Mouse (Mus musculus) thymus, adult 2 months (tissue): Measurements from ENCODE around the gene Tekt5. TPM values are rescaled to one million over a fixed set of nuclear protein-coding genes. Genes with fewer than 3 reads are reported as not detected.
A peak's percentile ranks its signal among the peaks of the same experiment; 100 is the strongest.

Experiments
- DNase-seq: peaks from one replicate; pipeline ENCODE4 v3.0.0; 2021
- H3K27ac ChIP-seq: fragments of 200-500 bp; 2 replicates; pipeline ENCODE4 v1.5.1; 2012; ENCODE audit warnings: low read length, control low read depth; ENCODE audit not compliant: control insufficient read depth, insufficient read depth
- H3K27me3 ChIP-seq: fragments of 200-500 bp; 2 replicates; pipeline ENCODE4 v1.6.1; 2012; ENCODE audit warnings: mild to moderate bottlenecking, low read length, moderate library complexity, mixed read lengths; ENCODE audit not compliant: control insufficient read depth, insufficient read depth
- H3K36me3 ChIP-seq: fragments of 200-500 bp; 2 replicates; pipeline ENCODE4 v1.6.1; 2012; ENCODE audit warnings: mild to moderate bottlenecking, low read length, moderate library complexity; ENCODE audit not compliant: control insufficient read depth, insufficient read depth
- H3K4me1 ChIP-seq: fragments of 200-500 bp; replicated peaks from 2 replicates; pipeline ENCODE4 v1.6.1; 2012; ENCODE audit warnings: low read length; ENCODE audit not compliant: control insufficient read depth, insufficient read depth
- H3K4me3 ChIP-seq: fragments of 200-500 bp; 2 replicates; pipeline ENCODE4 v1.5.1; 2012; ENCODE audit warnings: mild to moderate bottlenecking, low read length, control low read depth, moderate library complexity; ENCODE audit not compliant: control insufficient read depth, insufficient read depth
- CTCF ChIP-seq: fragments of 200-500 bp; IDR thresholded peaks from 2 replicates; pipeline ENCODE4 v1.5.1; 2012; ENCODE audit warnings: mild to moderate bottlenecking, control low read depth, low read length, moderate library complexity, borderline replicate concordance; ENCODE audit not compliant: control insufficient read depth, poor library complexity, insufficient read depth; ENCODE audit errors: extremely low read depth
- POLR2A ChIP-seq: fragments of 200-500 bp; IDR thresholded peaks from 2 replicates; pipeline ENCODE4 v1.6.1; 2012; ENCODE audit warnings: mild to moderate bottlenecking, low read length, control low read depth, moderate library complexity; ENCODE audit not compliant: control insufficient read depth, poor library complexity, insufficient read depth; ENCODE audit errors: extremely low read depth
- WGBS: fragments of 180-500 bp; shearing (Covaris S2); methylation state at CpG from one replicate; pipeline ENCODE4 v1.1.7; 2018; 5-methylcytosine and 5-hydroxymethylcytosine counted together
- polyA plus RNA-seq: library from polyadenylated mRNA; depleted of rRNA; stranded (reverse); fragments of >200 nt; gene quantifications from 2 replicates; pipeline ENCODE4 v1.2.3, GENCODE M21; 2012

Tekt5 gene
- polyA plus RNA-seq, 1 experiment, result 1.7 TPM

DNA sequence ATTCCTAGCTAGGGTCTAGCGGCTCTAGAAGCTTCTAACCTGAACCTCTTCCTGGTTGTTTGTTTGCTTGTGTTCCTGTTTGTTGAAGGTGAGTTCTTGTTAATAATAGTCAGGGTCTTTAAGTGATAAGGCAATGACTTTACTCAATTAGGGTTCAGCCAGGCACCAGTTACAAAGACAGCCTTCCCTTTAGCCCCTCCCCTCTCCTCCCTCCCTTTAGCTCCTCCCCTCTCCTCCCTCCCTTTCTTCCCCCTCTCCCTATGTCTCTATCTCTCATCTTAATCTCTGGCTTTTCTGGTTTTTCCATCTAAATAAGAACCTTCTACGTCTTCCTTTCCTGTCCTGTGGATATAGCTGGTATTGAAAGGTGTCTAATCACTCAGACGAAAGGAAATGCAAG lies 10.7 kb downstream of the Tekt5 start:
- TF ChIP-seq POLR2A (no peak), CTCF (no peak)
- no peak overlapping the region for H3K4me3 ChIP-seq
- no peaks in the 10 kb centered on the region for H3K27me3 ChIP-seq
- peaks cover 7% of the 10 kb centered on the region for H3K4me1 ChIP-seq
- WGBS, result 68% methylated on average over 3 of the region's 3 CpGs
- DNase-seq, result no peak
- H3K36me3 ChIP-seq, result no peaks in the 10 kb centered on the region
- H3K27ac ChIP-seq, result no peak overlapping the region; the same call in 1 of the 2 replicates

- H3K27me3 ChIP-seq, result no peaks in the 10 kb centered on the region
- H3K4me3 ChIP-seq, result peak overlapping the region; percentile 55
- peak; percentile 43 for DNase-seq
- peaks cover 7% of the 10 kb centered on the region for H3K4me1 ChIP-seq
- TF ChIP-seq CTCF (no peak), POLR2A (no peak)
- peak overlapping the region; percentile 78 for H3K27ac ChIP-seq
- H3K36me3 ChIP-seq, result no peaks in the 10 kb centered on the region
- WGBS, result 35% methylated on average over 8 of the region's 8 CpGs
These were observed 11.2 kb downstream of the Tekt5 start for GRCm38 (mm10) chr16:10384060-10384497.

GRCm38 (mm10) chr16:10379531-10379930 lies 15.8 kb downstream of the Tekt5 start:
- no peak for TF ChIP-seq POLR2A
- TF ChIP-seq CTCF, result no peak
- Histone ChIP-seq H3K36me3 (no peaks in the 10 kb centered on the region), H3K4me1 (peaks cover 3% of the 10 kb centered on the region), H3K4me3 (no peak overlapping the region), H3K27ac (no peak overlapping the region), H3K27me3 (no peaks in the 10 kb centered on the region)
- 83% methylated on average over 2 of the region's 2 CpGs for WGBS
- no peak for DNase-seq

GRCm38 (mm10) chr16:10377286-10377685 lies 18.0 kb downstream of the Tekt5 start:
- no peaks in the 10 kb centered on the region for H3K4me1 ChIP-seq
- no peak for TF ChIP-seq POLR2A
- DNase-seq, result no peak
- 57% methylated on average over 1 of the region's 1 CpGs for WGBS
- no peaks in the 10 kb centered on the region for H3K36me3 ChIP-seq
- H3K27ac ChIP-seq, result no peak overlapping the region
- no peaks in the 10 kb centered on the region for H3K27me3 ChIP-seq
- no peak overlapping the region for H3K4me3 ChIP-seq

DNA sequence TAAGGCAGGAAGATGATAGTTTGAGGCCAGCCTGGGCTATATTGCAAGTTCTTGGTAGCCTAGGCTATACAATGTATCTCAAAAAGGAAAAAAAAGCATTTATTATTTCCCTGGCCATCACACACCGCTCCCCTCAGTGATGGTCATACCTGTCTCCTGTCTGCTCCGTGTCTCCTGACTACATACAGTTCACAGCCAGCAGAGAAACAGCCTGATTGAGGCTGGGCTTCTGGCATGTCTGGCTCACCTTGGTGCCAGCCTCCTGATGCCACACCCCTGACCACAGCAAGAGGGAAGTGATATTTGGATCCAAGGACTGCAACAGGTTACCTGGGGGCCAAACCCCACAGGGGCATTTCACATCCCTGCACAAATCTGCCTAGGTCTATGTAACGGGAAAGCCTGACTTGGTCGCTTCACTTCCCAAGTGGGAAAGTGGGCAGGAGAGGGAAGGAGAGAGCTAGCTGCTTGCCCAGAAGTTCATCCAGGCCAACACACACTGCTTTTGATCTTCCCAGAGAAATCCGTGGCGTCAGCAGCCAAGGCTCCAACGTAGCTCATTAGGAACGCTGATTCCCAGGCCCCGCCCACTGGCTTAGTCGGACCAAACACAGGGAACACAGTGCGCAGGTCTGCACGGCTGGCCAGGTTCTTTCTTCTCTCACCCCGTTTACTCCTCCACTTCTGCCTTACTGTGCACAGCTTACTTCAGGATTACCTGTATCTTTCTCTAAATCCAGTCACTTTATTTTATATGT lies 20.9 kb downstream of the Tekt5 start:
- WGBS, result 73% methylated on average over 13 of the region's 13 CpGs
- Histone ChIP-seq H3K27ac (no peak overlapping the region), H3K27me3 (no peaks in the 10 kb centered on the region), H3K36me3 (no peaks in the 10 kb centered on the region), H3K4me1 (no peaks in the 10 kb centered on the region), H3K4me3 (no peak overlapping the region)
- DNase-seq, result no peak
- TF ChIP-seq CTCF (no peak), POLR2A (no peak)

DNA sequence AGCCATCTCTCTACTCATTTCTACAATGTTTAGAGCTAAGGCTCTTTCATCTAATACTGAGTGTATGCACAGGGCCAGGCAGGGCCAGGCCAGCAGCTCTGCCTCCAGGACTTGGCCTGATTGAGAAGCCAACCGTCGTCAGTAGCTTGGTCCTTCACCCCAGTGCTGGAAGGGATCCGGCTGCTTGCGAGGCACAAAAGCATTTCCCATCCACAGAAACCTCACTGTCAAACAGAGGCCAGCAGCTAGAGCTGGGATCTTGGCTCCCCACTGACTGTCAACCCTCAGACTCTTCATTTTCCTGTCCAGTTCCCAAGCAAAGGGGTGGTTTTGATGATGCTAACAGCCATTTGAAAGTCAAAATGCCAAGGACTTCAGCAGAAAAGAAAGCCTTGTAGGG lies 22.9 kb downstream of the Tekt5 start:
- TF ChIP-seq POLR2A, result no peak
- TF ChIP-seq CTCF, result no peak
- no peaks in the 10 kb centered on the region for H3K27me3 ChIP-seq
- DNase-seq, result no peak
- H3K27ac ChIP-seq, result no peak overlapping the region
- no peaks in the 10 kb centered on the region for H3K4me1 ChIP-seq
- 97% methylated on average over 4 of the region's 4 CpGs for WGBS
- H3K36me3 ChIP-seq, result no peaks in the 10 kb centered on the region
- no peak overlapping the region for H3K4me3 ChIP-seq

- no peaks in the 10 kb centered on the region for H3K36me3 ChIP-seq
- H3K27ac ChIP-seq, result no peak overlapping the region
- WGBS, result 96% methylated on average over 1 of the region's 1 CpGs
- no peak overlapping the region for H3K4me3 ChIP-seq
- no peaks in the 10 kb centered on the region for H3K27me3 ChIP-seq
- TF ChIP-seq POLR2A, result no peak
- TF ChIP-seq CTCF, result no peak
- no peak for DNase-seq
- H3K4me1 ChIP-seq, result no peaks in the 10 kb centered on the region
These were observed 25.3 kb downstream of the Tekt5 start for GRCm38 (mm10) chr16:10369996-10370395.
